Mouse (Mus musculus) kidney, postnatal 36 days (tissue): ENCODE measurements at regions not wholly inside any gene's neighbourhood (a gene's known extent, or its start where the extent isn't known, plus 50 kb on each side); places are given as distances from the start of the nearest gene placed in this dataset.

ENCODE experiments used
- DNase-seq, 2 experiments: peaks; one replicate each; pipeline ENCODE4 v3.0.0; 2021 to 2022; ENCODE audit warnings: mixed read lengths in 2 of 2

- peak in 1 of 2 experiments; percentile 4 for DNase-seq
These were observed 87.4 kb downstream of the Scgb2b26 start for GRCm38 (mm10) chr7:33857431-33857830.

DNA sequence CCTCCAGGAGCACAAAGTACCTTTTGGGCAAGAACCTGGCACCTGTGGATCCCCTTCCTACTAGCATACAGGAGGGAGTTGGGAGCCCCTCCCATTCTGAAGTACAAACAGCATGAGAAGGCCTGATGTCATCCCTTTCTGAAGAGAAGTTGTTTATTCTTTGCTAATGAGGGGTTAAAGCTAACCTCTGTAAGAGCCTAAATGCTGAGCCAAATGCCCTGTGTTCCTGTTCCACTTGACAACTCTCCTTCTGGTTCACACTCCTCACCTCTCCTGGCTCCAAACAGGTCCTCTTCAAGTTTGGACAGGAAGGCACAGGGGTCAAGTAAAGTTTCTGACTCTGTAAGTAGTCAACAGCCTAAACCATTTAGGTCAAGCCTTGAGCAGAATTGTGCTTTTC is 89.9 kb downstream of the Scgb2b26 start:
- DNase-seq: peak; percentile 9 to 12
